Mouse (Mus musculus): ENCODE data around the gene Rbck1.
"Not testable (repeated sequence)": the region's sequence is repeated elsewhere in the genome, so short reads cannot be mapped to it uniquely, and the experiment has no call there.

Rbck1 gene

GRCm38 (mm10) chr2:152294541-152294940 is 37.9 kb downstream of the Rbck1 start:
- no peak for DNase-seq (ENCODE audit: low spot score)

- peak; percentile 92 for DNase-seq (ENCODE audit: low spot score)
Measured at GRCm38 (mm10) chr2:152293727-152294475, 38.6 kb downstream of the Rbck1 start, which contains the start of gene Tbc1d20. Gene Tbc1d20 (plus strand): TSS chr2:152293828.

- DNase-seq (ENCODE audit: low spot score): no peak
Measured at GRCm38 (mm10) chr2:152293179-152293726, 39.2 kb downstream of the Rbck1 start.

- DNase-seq (ENCODE audit: low spot score): no peak
Measured at GRCm38 (mm10) chr2:152292475-152292874, 40.0 kb downstream of the Rbck1 start.

- DNase-seq (ENCODE audit: low spot score): not testable (repeated sequence)
Measured at GRCm38 (mm10) chr2:152289623-152290022, 42.8 kb downstream of the Rbck1 start.

GRCm38 (mm10) chr2:152288046-152288445 is 44.4 kb downstream of the Rbck1 start:
- DNase-seq (ENCODE audit: low spot score): no peak

- DNase-seq (ENCODE audit: low spot score): no peak
Measured at GRCm38 (mm10) chr2:152287560-152287959, 44.9 kb downstream of the Rbck1 start.

- no peak for DNase-seq (ENCODE audit: low spot score)
Measured at GRCm38 (mm10) chr2:152281407-152281806, 51.0 kb downstream of the Rbck1 start.

GRCm38 (mm10) chr2:152273639-152274038 is 58.8 kb downstream of the Rbck1 start:
- no peak for DNase-seq (ENCODE audit: low spot score)

Measured in testis, postnatal 10 days (tissue).